Mouse (Mus musculus): Measurements from ENCODE around the gene Ptpn18. TPM values are rescaled to one million over a fixed set of nuclear protein-coding genes. Genes with fewer than 3 reads are reported as not detected.

Gene Ptpn18
- total and polyA plus RNA-seq, 3 experiments: 39.1 to 73.3 TPM; not detected in 1

- peaks cover 0 to 7% of the 10 kb centered on the region in 2 experiments; a peak in 1 of 4 replicates for H3K4me1 ChIP-seq (ENCODE audit: control insufficient read depth in 1 of 2, insufficient read depth in 2 of 2, low read length in 2 of 2)
- peaks cover 20% of the 10 kb centered on the region for H3K79me2 ChIP-seq (ENCODE audit: control insufficient read depth, insufficient read depth, low read length, poor library complexity)
- no peaks in the 10 kb centered on the region for H3K27me3 ChIP-seq (ENCODE audit: control insufficient read depth in 1 of 2, insufficient read depth in 2 of 2, low read length in 2 of 2)
- DNase-seq (ENCODE audit: low read depth, low spot score): peak; percentile 54
- peak overlapping the region; percentile 13; the same call in 1 of the 2 replicates for H3K27ac ChIP-seq (ENCODE audit: control insufficient read depth, low read depth, low read length)
- TF ChIP-seq ETS1 (IDR thresholded peaks at IDR 0.05; ENCODE audit: low read depth, low read length): no peak
- TF ChIP-seq ZNF384 (IDR thresholded peaks at IDR 0.05; ENCODE audit: low read depth, low read length): peak; percentile 92
- no peaks in the 10 kb centered on the region for H3K9me3 ChIP-seq (replicated peaks; ENCODE audit: insufficient read depth, low read length)
- H3K9ac ChIP-seq (ENCODE audit: control insufficient read depth, low read depth, low read length, poor library complexity, severe bottlenecking): peak overlapping the region; percentile 81
- H3K4me3 ChIP-seq (ENCODE audit: control insufficient read depth in 1 of 2, insufficient read depth in 1 of 2, low read depth in 2 of 2, low read length in 2 of 2): peak overlapping the region; percentile 69 to 80
- H3K36me3 ChIP-seq (ENCODE audit: control insufficient read depth in 1 of 2, insufficient read depth in 2 of 2, low read length in 2 of 2): peaks cover 0 to 14% of the 10 kb centered on the region in 2 experiments; a peak in 3 of 4 replicates
These were observed 21.0 kb upstream of the Ptpn18 start for GRCm38 (mm10) chr1:34438381-34439051.

- DNase-seq (ENCODE audit: low read depth, low spot score): peak; percentile 99
- TF ChIP-seq EP300 (IDR thresholded peaks at IDR 0.05; ENCODE audit: low read depth in 1 of 2, low read length in 2 of 2): no peak
- peak; percentile 96 for TF ChIP-seq SIN3A (IDR thresholded peaks at IDR 0.05; ENCODE audit: low read length)
- TF ChIP-seq USF2 (IDR thresholded peaks at IDR 0.05; ENCODE audit: borderline replicate concordance in 1 of 2, insufficient read depth in 1 of 2, low read depth in 1 of 2, low read length in 2 of 2): peak; percentile 70 to 77; a peak in 3 of 4 replicates
- no peak for TF ChIP-seq MAFK (IDR thresholded peaks at IDR 0.05; ENCODE audit: borderline replicate concordance, low read depth, low read length)
- TF ChIP-seq HCFC1 (IDR thresholded peaks at IDR 0.05; ENCODE audit: low read depth, low read length): peak; percentile 94
- TF ChIP-seq TBP (IDR thresholded peaks at IDR 0.05; ENCODE audit: low read depth, low read length): peak; percentile 39
- no peak for TF ChIP-seq CTCF (IDR thresholded peaks at IDR 0.05 in 2 of 3, conservative IDR thresholded peaks at IDR 0.05 in 1 of 3; ENCODE audit: control insufficient read depth in 1 of 3, insufficient read depth in 1 of 3, low read depth in 2 of 3, low read length in 3 of 3, poor library complexity in 1 of 3, severe bottlenecking in 1 of 3)
- no peak for TF ChIP-seq MEF2A (IDR thresholded peaks at IDR 0.05; ENCODE audit: extremely low read depth, insufficient replicate concordance, low read depth, low read length, poor library complexity, severe bottlenecking)
- TF ChIP-seq MYC (IDR thresholded peaks at IDR 0.05; ENCODE audit: low read depth, low read length): peak; percentile 85
- peak; percentile 47; the same call in 1 of the 2 replicates for TF ChIP-seq NRF1 (IDR thresholded peaks at IDR 0.05; ENCODE audit: insufficient read depth, low read depth, low read length, poor library complexity, severe bottlenecking)
- peak; percentile 69 for TF ChIP-seq KAT2A (conservative IDR thresholded peaks at IDR 0.05; ENCODE audit: low read depth, low read length)
- TF ChIP-seq ETS1 (IDR thresholded peaks at IDR 0.05; ENCODE audit: low read depth, low read length): 0 out of 2 replicates have a peak, but pooled peaks have one; percentile 10
- TF ChIP-seq GABPA (IDR thresholded peaks at IDR 0.05; ENCODE audit: low read depth, low read length): no peak
- TF ChIP-seq SMC3 (IDR thresholded peaks at IDR 0.05; ENCODE audit: low read depth, low read length): no peak
- TF ChIP-seq CHD1 (IDR thresholded peaks at IDR 0.05; ENCODE audit: low read depth, low read length): no peak
- peak; percentile 88 for TF ChIP-seq CHD2 (IDR thresholded peaks at IDR 0.05; ENCODE audit: low read length)
- no peak for TF ChIP-seq POLR2AphosphoS5 (IDR thresholded peaks at IDR 0.05; ENCODE audit: borderline replicate concordance, low read depth, low read length)
- TF ChIP-seq TAL1 (IDR thresholded peaks at IDR 0.05; ENCODE audit: low read length): no peak
- no peak for TF ChIP-seq JUND (IDR thresholded peaks at IDR 0.05; ENCODE audit: low read depth, low read length)
- TF ChIP-seq ELF1 (IDR thresholded peaks at IDR 0.05; ENCODE audit: low read depth, low read length): peak; percentile 96
- TF ChIP-seq E2F4 (IDR thresholded peaks at IDR 0.05; ENCODE audit: borderline replicate concordance, low read depth, low read length): no peak; the same call in 1 of the 2 replicates
- TF ChIP-seq ZNF384 (IDR thresholded peaks at IDR 0.05; ENCODE audit: low read depth, low read length): peak; percentile 51
- peak; percentile 46; the same call in 1 of the 2 replicates for TF ChIP-seq MAZ (IDR thresholded peaks at IDR 0.05; ENCODE audit: low read depth, low read length)
- peak; percentile 79 for TF ChIP-seq NELFE (IDR thresholded peaks at IDR 0.05; ENCODE audit: low read depth, low read length)
- TF ChIP-seq ZC3H11A (IDR thresholded peaks at IDR 0.05; ENCODE audit: low read depth, low read length): no peak
- no peak for TF ChIP-seq MYB (IDR thresholded peaks at IDR 0.05; ENCODE audit: low read depth, low read length)
- no peak for TF ChIP-seq RAD21 (IDR thresholded peaks at IDR 0.05; ENCODE audit: low read depth, low read length)
These were observed 20.2 kb upstream of the Ptpn18 start, which contains the start of the genes Ccdc115 and Imp4 for GRCm38 (mm10) chr1:34439215-34439960. Gene Ccdc115, minus strand, starts transcription at chr1:34439672. Gene Imp4, plus strand, starts transcription at chr1:34439851.

More at GRCm38 (mm10) chr1:34439215-34439960, 20.2 kb upstream of the Ptpn18 start, which contains the start of the genes Ccdc115 and Imp4:
- peaks cover 0 to 7% of the 10 kb centered on the region in 2 experiments; a peak in 1 of 4 replicates for H3K4me1 ChIP-seq (ENCODE audit: control insufficient read depth in 1 of 2, insufficient read depth in 2 of 2, low read length in 2 of 2)
- no peaks in the 10 kb centered on the region for H3K9me3 ChIP-seq (replicated peaks; ENCODE audit: insufficient read depth, low read length)
- peaks cover 0 to 14% of the 10 kb centered on the region in 2 experiments; a peak in 3 of 4 replicates for H3K36me3 ChIP-seq (ENCODE audit: control insufficient read depth in 1 of 2, insufficient read depth in 2 of 2, low read length in 2 of 2)
- peak within 1 kb of the TSS; percentile 62 for H3K27ac ChIP-seq (ENCODE audit: control insufficient read depth, low read depth, low read length)
- peaks cover 20% of the 10 kb centered on the region for H3K79me2 ChIP-seq (ENCODE audit: control insufficient read depth, insufficient read depth, low read length, poor library complexity)
- H3K27me3 ChIP-seq (ENCODE audit: control insufficient read depth in 1 of 2, insufficient read depth in 2 of 2, low read length in 2 of 2): no peaks in the 10 kb centered on the region
- H3K4me3 ChIP-seq (ENCODE audit: control insufficient read depth in 1 of 2, insufficient read depth in 1 of 2, low read depth in 2 of 2, low read length in 2 of 2): peak within 1 kb of the TSS; percentile 69 to 80
- peak within 1 kb of the TSS; percentile 82 for H3K9ac ChIP-seq (ENCODE audit: control insufficient read depth, low read depth, low read length, poor library complexity, severe bottlenecking)
